Comparison of ENCODE assay signal across 8 mouse cellular contexts in genomic region chr1:180778403-180778754, GRCm38 (mm10). TPM values are rescaled to one million over a fixed set of nuclear protein-coding genes. Genes with fewer than 3 reads are reported as not detected.
DNase-seq lines count a peak whose midpoint lies in the region; ATAC-seq lines count a peak whose summit lies in the region.

No protein-coding gene starts in this region.

- H3K4me2 ChIP-seq in kidney, embryonic 14.5 days (replicated peaks; ENCODE audit: low read depth, low read length): peak overlapping the region; percentile 90
- H3K4me2 ChIP-seq in hindbrain, embryonic 16.5 days (ENCODE audit: low read length): peak overlapping the region; percentile 99
- H3K4me2 ChIP-seq in midbrain, embryonic 14.5 days (ENCODE audit: low read length): peak overlapping the region; percentile 98

- H3K27me3 ChIP-seq in kidney, embryonic 14.5 days (ENCODE audit: control insufficient read depth, insufficient read depth, low read length): no peaks in the 10 kb centered on the region
- peaks cover 17% of the 10 kb centered on the region for H3K27me3 ChIP-seq in embryonic facial prominence, embryonic 10.5 days (replicated peaks; ENCODE audit: low read depth, poor library complexity, severe bottlenecking)
- no peaks in the 10 kb centered on the region for H3K27me3 ChIP-seq in hindbrain, embryonic 16.5 days (replicated peaks; ENCODE audit: control insufficient read depth, insufficient read depth, low read length)
- no peaks in the 10 kb centered on the region for H3K27me3 ChIP-seq in midbrain, embryonic 14.5 days (ENCODE audit: control insufficient read depth, insufficient read depth, low read length)

- under 1% methylated on average over 13 of the region's 13 CpGs for WGBS in kidney, embryonic 14.5 days
- WGBS in embryonic facial prominence, embryonic 10.5 days: under 1% methylated on average over 13 of the region's 13 CpGs
- under 1% methylated on average over 13 of the region's 13 CpGs for WGBS in hindbrain, embryonic 16.5 days
- WGBS in midbrain, embryonic 14.5 days: 0% methylated on average over 13 of the region's 13 CpGs

- no peaks in the 10 kb centered on the region for H3K9me3 ChIP-seq in kidney, embryonic 14.5 days (ENCODE audit: control insufficient read depth, low read length)
- no peaks in the 10 kb centered on the region; the same call in 1 of the 2 replicates for H3K9me3 ChIP-seq in embryonic facial prominence, embryonic 10.5 days
- no peaks in the 10 kb centered on the region for H3K9me3 ChIP-seq in hindbrain, embryonic 16.5 days (ENCODE audit: control insufficient read depth, low read length)
- no peaks in the 10 kb centered on the region for H3K9me3 ChIP-seq in midbrain, embryonic 14.5 days (ENCODE audit: control insufficient read depth, low read length)

- ATAC-seq in kidney, embryonic 14.5 days (ENCODE audit: low FRiP score, low TSS enrichment): peak; percentile 45; the same call in 1 of the 2 replicates
- ATAC-seq in hindbrain, embryonic 16.5 days: peak; percentile 55
- peak; percentile 59; the same call in 1 of the 2 replicates for ATAC-seq in midbrain, embryonic 14.5 days (ENCODE audit: low FRiP score, low TSS enrichment)

- peak overlapping the region; percentile 96 for H3K27ac ChIP-seq in kidney, embryonic 14.5 days (ENCODE audit: low read depth, low read length)
- H3K27ac ChIP-seq in embryonic facial prominence, embryonic 10.5 days (replicated peaks): peak overlapping the region; percentile 96
- H3K27ac ChIP-seq in hindbrain, embryonic 16.5 days (ENCODE audit: low read depth, low read length): peak overlapping the region; percentile 29; the same call in 1 of the 2 replicates
- peak overlapping the region; percentile 86 for H3K27ac ChIP-seq in midbrain, embryonic 14.5 days (replicated peaks; ENCODE audit: low read depth, low read length)

- H3K4me1 ChIP-seq in kidney, embryonic 14.5 days (ENCODE audit: control insufficient read depth, insufficient read depth, low read length): peaks cover 16% of the 10 kb centered on the region
- peaks cover 39% of the 10 kb centered on the region for H3K4me1 ChIP-seq in embryonic facial prominence, embryonic 10.5 days
- H3K4me1 ChIP-seq in hindbrain, embryonic 16.5 days (ENCODE audit: control insufficient read depth, insufficient read depth, low read depth, low read length): peaks cover 10% of the 10 kb centered on the region
- peaks cover 4% of the 10 kb centered on the region; the same call in 1 of the 2 replicates for H3K4me1 ChIP-seq in midbrain, embryonic 14.5 days (ENCODE audit: control insufficient read depth, insufficient read depth, low read length)

- peak overlapping the region; percentile 70 for H3K9ac ChIP-seq in kidney, embryonic 14.5 days (ENCODE audit: low read depth, low read length)
- peak overlapping the region; percentile 89 for H3K9ac ChIP-seq in hindbrain, embryonic 16.5 days (ENCODE audit: low read depth, low read length)
- peak overlapping the region; percentile 79 for H3K9ac ChIP-seq in midbrain, embryonic 14.5 days (replicated peaks; ENCODE audit: low read length)

- H3K4me3 ChIP-seq in kidney, embryonic 14.5 days (ENCODE audit: low read length): peak overlapping the region; percentile 56
- H3K4me3 ChIP-seq in embryonic facial prominence, embryonic 10.5 days: peak overlapping the region; percentile 85
- H3K4me3 ChIP-seq in hindbrain, embryonic 16.5 days (ENCODE audit: low read length): peak overlapping the region; percentile 76
- H3K4me3 ChIP-seq in midbrain, embryonic 14.5 days (replicated peaks; ENCODE audit: low read depth, low read length): peak overlapping the region; percentile 62

- DNase-seq in kidney, adult 9 months: no peak
- no peak for DNase-seq in embryonic facial prominence, embryonic 10.5 days (ENCODE audit: low spot score)
- DNase-seq in midbrain, embryonic 14.5 days: no peak
- DNase-seq in cerebellum, postnatal 4 days (ENCODE audit: low spot score in 2 of 2): no peak
- no peak for DNase-seq in MN1 (ENCODE audit: low spot score)
- DNase-seq in layer of hippocampus, postnatal 14 days (ENCODE audit: low spot score in 2 of 2): no peak

- H3K36me3 ChIP-seq in kidney, embryonic 14.5 days (ENCODE audit: control insufficient read depth, insufficient read depth, low read length): no peaks in the 10 kb centered on the region
- no peaks in the 10 kb centered on the region for H3K36me3 ChIP-seq in embryonic facial prominence, embryonic 10.5 days (replicated peaks)
- H3K36me3 ChIP-seq in hindbrain, embryonic 16.5 days (ENCODE audit: control insufficient read depth, insufficient read depth, low read length): no peaks in the 10 kb centered on the region
- H3K36me3 ChIP-seq in midbrain, embryonic 14.5 days (ENCODE audit: control insufficient read depth, insufficient read depth, low read length): no peaks in the 10 kb centered on the region

RNA-seq across cellular contexts. Expression of gene H3f3a, which starts 35.4 kb away (rescaled TPM):
- polyA plus RNA-seq in kidney, embryonic 14.5 days (2014; fragmentation: Nextera tagmentation; extraction: Ambion mirVana): 2,845 and 3,531 TPM in 2 replicates
- polyA plus RNA-seq in embryonic facial prominence, embryonic 10.5 days (2016; fragmentation: Nextera tagmentation; extraction: Ambion mirVana): 2,636 and 2,772 TPM in 2 replicates
- 2,228 and 2,423 TPM in 2 replicates for polyA plus RNA-seq in hindbrain, embryonic 16.5 days (2015; fragmentation: Nextera tagmentation; extraction: Ambion mirVana)
- polyA plus RNA-seq in midbrain, embryonic 14.5 days (2014; fragmentation: Nextera tagmentation; extraction: Ambion mirVana): 3,827 and 3,910 TPM in 2 replicates
- total RNA-seq in layer of hippocampus, postnatal 14 days (2021): 100 to 1,000 TPM; 418 to 459 TPM

RNA-seq across cellular contexts. Expression of gene Acbd3, which starts 52.5 kb away (rescaled TPM):
- polyA plus RNA-seq in kidney, embryonic 14.5 days (2014; fragmentation: Nextera tagmentation; extraction: Ambion mirVana): 18.8 and 28.0 TPM in 2 replicates
- 16.6 and 18.5 TPM in 2 replicates for polyA plus RNA-seq in embryonic facial prominence, embryonic 10.5 days (2016; fragmentation: Nextera tagmentation; extraction: Ambion mirVana)
- 21.8 and 22.5 TPM in 2 replicates for polyA plus RNA-seq in hindbrain, embryonic 16.5 days (2015; fragmentation: Nextera tagmentation; extraction: Ambion mirVana)
- 25.2 and 27.2 TPM in 2 replicates for polyA plus RNA-seq in midbrain, embryonic 14.5 days (2014; fragmentation: Nextera tagmentation; extraction: Ambion mirVana)
- total RNA-seq in layer of hippocampus, postnatal 14 days (2021): 10 to 100 TPM; 29.9 to 31.7 TPM

Comparison
In these comparisons a context has a peak if more than half of its experiments do, and no peak if none do; other contexts are left out.
1. H3K27ac ChIP-seq: peak in every context shown above with its lines; median percentile 96 in kidney, embryonic 14.5 days; 96 in embryonic facial prominence, embryonic 10.5 days; 86 in midbrain, embryonic 14.5 days; 29 in hindbrain, embryonic 16.5 days.